Mouse (Mus musculus): ENCODE data around the gene Cldn12. TPM values are rescaled to one million over a fixed set of nuclear protein-coding genes. Genes with fewer than 3 reads are reported as not detected.

Cldn12 gene
- 55.8 TPM for polyA plus RNA-seq (2014; fragmentation: Illumina TruSeq; extraction: RNeasy Lipid Tissue Mini Kit (QIAGEN cat#74804); ENCODE audit: low read depth, low replicate concordance)

GRCm38 (mm10) chr5:5514196-5515076 lies at the start of gene Cldn12:
TSS of gene Cldn12 (minus strand) at chr5:5514958.

DNA sequence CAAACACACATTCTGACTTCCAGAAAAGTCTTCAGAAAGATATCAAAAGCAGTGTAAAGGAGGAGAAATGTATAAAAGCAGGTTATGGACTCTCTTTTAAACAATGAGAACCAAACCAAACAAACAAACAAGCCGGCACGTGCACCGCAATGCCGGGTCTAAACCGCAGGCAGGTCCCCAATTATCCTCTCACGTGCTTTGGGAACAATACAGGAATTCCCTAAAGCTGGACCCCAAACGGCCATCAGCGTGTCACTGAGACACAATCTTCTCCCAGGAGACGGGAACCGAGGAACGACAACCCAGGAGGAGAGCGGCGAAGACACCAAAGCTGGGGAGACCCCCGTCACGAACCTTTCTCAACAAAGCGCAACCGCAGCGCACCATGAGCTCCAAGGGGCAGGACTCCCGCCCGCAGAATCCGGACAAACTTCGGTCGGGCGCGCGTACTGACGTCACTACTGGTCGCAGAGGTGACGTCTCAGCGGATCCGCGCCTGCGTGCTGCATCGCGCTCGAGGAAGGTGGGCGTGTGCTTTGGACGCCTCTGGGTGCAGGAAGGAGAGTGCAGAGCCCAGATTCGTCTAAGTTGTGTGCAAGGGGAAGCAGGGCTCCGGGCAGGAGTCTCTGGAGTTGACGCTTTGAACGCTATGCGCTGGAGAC lies 44.5 kb upstream of the Cldn12 start, which contains the start of gene Gtpbp10:
TSS of gene Gtpbp10 (minus strand) at position 460 of the 662 bp plus-strand sequence.

DNA sequence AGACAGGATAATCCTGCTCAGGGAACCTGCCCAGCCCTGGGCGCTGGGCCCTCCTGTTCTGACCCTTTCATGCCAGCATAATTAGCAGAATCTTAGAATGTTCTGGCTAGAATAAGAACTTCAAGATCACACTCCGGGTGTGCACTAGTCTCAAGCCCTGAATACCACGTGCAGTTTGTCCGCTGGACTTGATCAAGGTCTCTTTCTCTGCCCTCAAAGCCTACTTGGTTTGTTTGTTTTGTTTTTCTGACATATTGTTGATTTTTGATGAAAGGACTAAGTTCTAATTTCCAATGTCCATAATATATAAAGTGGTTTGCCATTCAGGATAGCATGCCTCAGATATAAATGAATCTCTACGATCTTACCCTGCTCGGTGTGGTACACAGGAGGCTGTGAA lies 35.7 kb downstream of the Cldn12 start, which contains the start of gene 1700015F17Rik:
TSS of gene 1700015F17Rik (minus strand) at position 101 of the 400 bp plus-strand sequence.

Other genes with a start within 250 kb of the Cldn12 start
- gene Cdk14, start 94.6 kb downstream of the Cldn12 start, polyA plus RNA-seq (2014; fragmentation: Illumina TruSeq; extraction: RNeasy Lipid Tissue Mini Kit (QIAGEN cat#74804); ENCODE audit: low read depth, low replicate concordance) = 13.8 TPM
- gene 1700015F17Rik, start 35.8 kb downstream of the Cldn12 start, polyA plus RNA-seq (2014; fragmentation: Illumina TruSeq; extraction: RNeasy Lipid Tissue Mini Kit (QIAGEN cat#74804); ENCODE audit: low read depth, low replicate concordance) = not detected
- 44.4 TPM for gene Gtpbp10, start 44.6 kb upstream of the Cldn12 start, polyA plus RNA-seq (2014; fragmentation: Illumina TruSeq; extraction: RNeasy Lipid Tissue Mini Kit (QIAGEN cat#74804); ENCODE audit: low read depth, low replicate concordance)
- gene Gm8773, start 58.8 kb upstream of the Cldn12 start, polyA plus RNA-seq (2014; fragmentation: Illumina TruSeq; extraction: RNeasy Lipid Tissue Mini Kit (QIAGEN cat#74804); ENCODE audit: low read depth, low replicate concordance) = not detected
- 16.3 TPM for gene Cfap69, start 149.3 kb upstream of the Cldn12 start, polyA plus RNA-seq (2014; fragmentation: Illumina TruSeq; extraction: RNeasy Lipid Tissue Mini Kit (QIAGEN cat#74804); ENCODE audit: low read depth, low replicate concordance)
- gene Steap2, start 179.6 kb upstream of the Cldn12 start, polyA plus RNA-seq (2014; fragmentation: Illumina TruSeq; extraction: RNeasy Lipid Tissue Mini Kit (QIAGEN cat#74804); ENCODE audit: low read depth, low replicate concordance) = 156 TPM
- gene Steap1, start 234.4 kb upstream of the Cldn12 start, polyA plus RNA-seq (2014; fragmentation: Illumina TruSeq; extraction: RNeasy Lipid Tissue Mini Kit (QIAGEN cat#74804); ENCODE audit: low read depth, low replicate concordance) = 56.7 TPM

All from adrenal gland, adult 10 weeks (tissue).